Mouse (Mus musculus): ENCODE measurements around the gene Pde4d.

The Pde4d gene

GRCm38 (mm10) chr13:109806193-109806966 is 1356.6 kb downstream of the Pde4d start:
- no peak for DNase-seq

GRCm38 (mm10) chr13:109807036-109807435 is 1357.3 kb downstream of the Pde4d start:
- no peak for DNase-seq

- DNase-seq, result no peak
Observed at GRCm38 (mm10) chr13:109807446-109807845, 1357.7 kb downstream of the Pde4d start.

GRCm38 (mm10) chr13:109808039-109808438 is 1358.3 kb downstream of the Pde4d start:
- DNase-seq, result no peak

GRCm38 (mm10) chr13:109808946-109809345 is 1359.2 kb downstream of the Pde4d start:
- no peak for DNase-seq

- no peak for DNase-seq
Observed at GRCm38 (mm10) chr13:109809646-109810045, 1359.9 kb downstream of the Pde4d start.

GRCm38 (mm10) chr13:109813924-109814323 is 1364.2 kb downstream of the Pde4d start:
- DNase-seq, result no peak

GRCm38 (mm10) chr13:109819071-109819470 is 1369.3 kb downstream of the Pde4d start:
- no peak for DNase-seq

GRCm38 (mm10) chr13:109820141-109820540 is 1370.4 kb downstream of the Pde4d start:
- DNase-seq, result no peak

GRCm38 (mm10) chr13:109820866-109821265 is 1371.1 kb downstream of the Pde4d start:
- no peak for DNase-seq

- DNase-seq, result no peak
Observed at GRCm38 (mm10) chr13:109821725-109822412, 1372.1 kb downstream of the Pde4d start.

- peak; percentile 91 for DNase-seq
Observed at GRCm38 (mm10) chr13:109822413-109823298, 1372.9 kb downstream of the Pde4d start.

GRCm38 (mm10) chr13:109823307-109824031 is 1373.7 kb downstream of the Pde4d start:
- peak; percentile 18 for DNase-seq

GRCm38 (mm10) chr13:109825891-109826290 is 1376.1 kb downstream of the Pde4d start:
- DNase-seq, result no peak

- DNase-seq, result no peak
Observed at GRCm38 (mm10) chr13:109827341-109827740, 1377.6 kb downstream of the Pde4d start.

- no peak for DNase-seq
Observed at GRCm38 (mm10) chr13:109827909-109828308, 1378.2 kb downstream of the Pde4d start.

- DNase-seq, result no peak
Observed at GRCm38 (mm10) chr13:109829444-109829843, 1379.7 kb downstream of the Pde4d start.

- no peak for DNase-seq
Observed at GRCm38 (mm10) chr13:109834935-109835334, 1385.2 kb downstream of the Pde4d start.

GRCm38 (mm10) chr13:109837453-109837852 is 1387.7 kb downstream of the Pde4d start:
- DNase-seq, result peak; percentile 5

GRCm38 (mm10) chr13:109837921-109838320 is 1388.2 kb downstream of the Pde4d start:
- DNase-seq, result no peak

- DNase-seq, result no peak
Observed at GRCm38 (mm10) chr13:109840251-109840650, 1390.5 kb downstream of the Pde4d start.

- no peak for DNase-seq
Observed at GRCm38 (mm10) chr13:109841140-109841822, 1391.5 kb downstream of the Pde4d start.
